Mouse (Mus musculus): Measurements from ENCODE around the gene Cnot2. TPM values are rescaled to one million over a fixed set of nuclear protein-coding genes. Genes with fewer than 3 reads are reported as not detected.
"Not testable (repeated sequence)": the region's sequence is repeated elsewhere in the genome, so short reads cannot be mapped to it uniquely, and the experiment has no call there.

Cnot2 gene
- polyA plus RNA-seq (2015; fragmentation: Nextera tagmentation; extraction: Ambion mirVana): 98.2 and 104 TPM in 2 replicates

DNA sequence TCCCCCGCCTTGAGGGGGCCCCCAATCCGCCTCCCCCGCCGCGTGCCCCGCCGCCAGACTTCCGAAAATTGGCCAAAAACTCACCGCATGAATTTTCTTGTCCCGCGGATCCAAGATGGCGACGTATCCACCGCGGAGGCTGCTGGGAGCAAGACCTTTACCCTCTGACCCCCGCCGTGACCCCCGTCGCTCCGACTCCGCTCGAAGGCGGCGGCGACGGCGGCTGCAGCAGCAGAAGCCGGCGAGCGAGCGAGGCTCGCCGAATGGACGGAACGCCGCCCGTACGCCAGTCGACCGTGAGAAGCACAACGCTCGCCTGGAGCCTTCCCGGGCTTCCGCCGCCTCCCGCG is at the start of gene Cnot2:
Gene Cnot2, minus strand, starts transcription at position 143 of the 350 bp plus-strand sequence.
- Histone ChIP-seq H3K9ac (peak within 1 kb of the TSS; percentile 96), H3K36me3 (peaks cover 9% of the 10 kb centered on the region), H3K4me2 (peak within 1 kb of the TSS; percentile 72), H3K27me3 (no peaks in the 10 kb centered on the region), H3K4me1 (replicated peaks) (peaks cover 30% of the 10 kb centered on the region), H3K9me3 (no peaks in the 10 kb centered on the region), H3K27ac (peak within 1 kb of the TSS; percentile 100), H3K4me3 (peak within 1 kb of the TSS; percentile 92)
- ATAC-seq (ENCODE audit: low FRiP score): peak; percentile 78
- WGBS: under 1% methylated on average over 39 of the region's 47 CpGs

DNA sequence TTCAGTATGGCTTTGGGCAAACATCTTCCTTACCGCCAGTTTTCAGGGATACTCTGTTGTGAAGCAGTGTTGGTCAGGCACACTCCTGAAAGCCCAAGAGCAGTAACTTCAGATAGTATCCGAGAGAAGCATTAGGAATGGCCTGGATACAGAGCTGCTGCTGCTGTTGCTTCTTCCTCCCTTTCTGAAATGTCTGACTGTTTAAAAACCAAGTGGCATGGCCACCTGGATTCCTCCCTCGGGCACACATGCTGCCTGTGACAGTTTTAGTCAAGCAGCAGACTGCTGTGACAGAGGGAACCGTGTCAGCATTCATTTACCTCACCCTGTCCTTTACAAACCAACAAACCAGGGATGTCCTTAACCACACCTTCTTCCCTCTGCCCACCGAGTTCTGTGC is 47.6 kb upstream of the Cnot2 start:
- ATAC-seq (ENCODE audit: low FRiP score): no peak
- Histone ChIP-seq H3K4me3 (no peak overlapping the region), H3K27ac (no peak overlapping the region), H3K9me3 (no peaks in the 10 kb centered on the region), H3K4me1 (replicated peaks) (0 out of 2 replicates have a peak, but pooled peaks cover 3% of the 10 kb centered on the region), H3K27me3 (no peaks in the 10 kb centered on the region), H3K9ac (no peak overlapping the region), H3K4me2 (no peak overlapping the region), H3K36me3 (no peaks in the 10 kb centered on the region)
- WGBS: 86% methylated on average over 5 of the region's 5 CpGs

DNA sequence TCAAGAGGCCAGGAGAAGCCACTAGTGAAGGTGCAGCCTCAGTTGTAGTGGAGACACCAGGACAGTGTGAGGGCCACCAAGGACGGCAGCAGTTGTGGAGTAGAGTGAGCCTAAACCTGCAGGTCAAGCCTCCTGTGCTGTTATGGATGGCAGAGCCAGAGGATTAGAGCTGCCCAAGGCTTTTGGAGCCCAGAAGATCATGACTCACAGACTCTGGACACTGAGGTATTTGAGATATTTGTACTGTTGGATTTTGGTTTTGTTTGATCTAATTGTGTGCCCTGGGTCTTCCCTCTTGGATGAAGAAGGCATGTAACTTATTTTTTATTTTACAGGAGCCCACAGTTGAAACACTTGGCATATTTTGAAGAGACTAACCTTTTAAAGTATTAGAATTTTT is 44.7 kb upstream of the Cnot2 start:
- Histone ChIP-seq H3K36me3 (no peaks in the 10 kb centered on the region), H3K9me3 (no peaks in the 10 kb centered on the region), H3K27me3 (no peaks in the 10 kb centered on the region), H3K4me3 (no peak overlapping the region), H3K27ac (no peak overlapping the region), H3K4me2 (no peak overlapping the region), H3K4me1 (replicated peaks) (no peaks in the 10 kb centered on the region), H3K9ac (no peak overlapping the region)
- WGBS: 81% methylated on average over 1 of the region's 1 CpGs
- no peak for ATAC-seq (ENCODE audit: low FRiP score)

DNA sequence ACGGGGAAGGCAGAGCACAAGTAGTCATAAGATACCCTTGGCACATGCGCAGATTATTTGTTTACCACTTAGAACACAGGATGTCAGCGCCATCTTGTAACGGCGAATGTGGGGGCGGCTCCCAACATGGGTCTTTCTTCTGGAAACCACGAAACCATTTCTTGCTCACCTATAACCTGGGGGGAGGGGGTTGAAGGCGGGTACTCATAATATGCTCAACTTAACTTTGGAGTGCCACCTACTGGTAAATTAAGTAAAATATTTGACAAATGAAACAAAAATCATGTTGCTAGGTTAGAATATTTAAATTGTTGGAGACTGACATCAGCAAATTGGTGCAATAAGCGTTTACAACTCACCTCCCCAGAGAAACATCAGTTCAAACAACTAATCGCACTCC is 31.9 kb upstream of the Cnot2 start:
- ATAC-seq (ENCODE audit: low FRiP score); H3K27ac ChIP-seq; H3K9ac ChIP-seq; H3K9me3 ChIP-seq; H3K4me3 ChIP-seq; H3K27me3 ChIP-seq; H3K36me3 ChIP-seq; H3K4me1 ChIP-seq (replicated peaks); H3K4me2 ChIP-seq: not testable (repeated sequence)
- WGBS: 95% methylated on average over 9 of the region's 10 CpGs

DNA sequence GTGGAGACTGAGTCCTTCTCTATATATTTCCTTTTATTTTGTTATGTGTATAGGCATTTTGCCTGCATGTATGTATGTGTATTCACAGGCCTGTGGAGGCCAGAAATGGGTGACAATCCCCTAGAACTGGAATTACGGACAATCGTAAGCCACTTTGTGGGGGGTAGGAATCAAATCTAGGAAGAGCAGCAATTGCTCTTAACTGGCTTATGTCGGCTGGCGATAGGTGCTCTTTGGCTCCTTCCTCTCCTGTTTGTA is 23.5 kb upstream of the Cnot2 start:
- Histone ChIP-seq H3K4me2 (no peak overlapping the region), H3K27ac (no peak overlapping the region), H3K4me1 (replicated peaks) (no peaks in the 10 kb centered on the region), H3K9ac (no peak overlapping the region), H3K27me3 (no peaks in the 10 kb centered on the region), H3K4me3 (no peak overlapping the region), H3K36me3 (no peaks in the 10 kb centered on the region), H3K9me3 (no peaks in the 10 kb centered on the region)
- WGBS: 97% methylated on average over 4 of the region's 4 CpGs
- ATAC-seq (ENCODE audit: low FRiP score): no peak

DNA sequence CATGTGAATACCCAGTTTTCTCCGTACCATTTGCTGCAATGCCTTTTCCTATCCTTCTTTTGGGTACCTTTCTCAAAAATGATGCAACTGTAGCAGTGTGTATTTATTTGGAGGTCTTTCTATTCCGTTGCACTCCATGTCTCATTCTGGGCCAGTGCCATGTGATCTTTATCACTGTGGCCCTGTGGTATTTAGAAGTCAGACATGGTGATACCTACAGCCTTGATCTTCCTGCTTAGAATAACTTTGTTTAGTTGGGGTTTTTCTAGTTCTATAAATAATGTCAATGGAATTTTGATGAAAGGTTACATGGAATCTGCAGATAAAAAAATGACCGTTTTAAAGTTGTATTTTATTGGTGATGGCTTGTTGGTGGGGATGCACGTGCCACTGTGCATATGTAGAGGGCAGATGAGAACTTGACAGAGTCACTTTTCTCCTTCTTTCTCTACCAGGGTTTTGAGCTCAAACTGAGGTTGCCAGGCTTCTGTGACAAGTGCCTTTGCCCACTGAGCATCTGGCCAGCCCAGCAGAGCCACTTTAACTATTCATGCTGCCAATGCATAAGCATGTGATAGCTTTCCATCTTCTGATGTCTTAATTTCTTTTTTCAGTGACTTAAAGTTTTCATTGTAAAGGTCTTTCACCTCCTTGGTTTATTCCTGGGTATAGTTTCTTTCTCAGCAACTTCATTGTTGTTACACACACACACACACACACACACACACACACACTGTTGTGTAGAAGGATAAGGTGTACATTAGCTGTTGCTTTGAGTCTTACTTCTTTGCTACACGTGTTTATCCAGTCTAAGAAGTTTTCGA is 23.0 kb upstream of the Cnot2 start:
- Histone ChIP-seq H3K9me3 (no peaks in the 10 kb centered on the region), H3K27me3 (no peaks in the 10 kb centered on the region), H3K36me3 (no peaks in the 10 kb centered on the region), H3K9ac (no peak overlapping the region), H3K4me2 (no peak overlapping the region), H3K4me3 (no peak overlapping the region), H3K4me1 (replicated peaks) (no peaks in the 10 kb centered on the region), H3K27ac (no peak overlapping the region)
- ATAC-seq (ENCODE audit: low FRiP score): no peak
- 93% methylated on average over 6 of the region's 6 CpGs for WGBS

DNA sequence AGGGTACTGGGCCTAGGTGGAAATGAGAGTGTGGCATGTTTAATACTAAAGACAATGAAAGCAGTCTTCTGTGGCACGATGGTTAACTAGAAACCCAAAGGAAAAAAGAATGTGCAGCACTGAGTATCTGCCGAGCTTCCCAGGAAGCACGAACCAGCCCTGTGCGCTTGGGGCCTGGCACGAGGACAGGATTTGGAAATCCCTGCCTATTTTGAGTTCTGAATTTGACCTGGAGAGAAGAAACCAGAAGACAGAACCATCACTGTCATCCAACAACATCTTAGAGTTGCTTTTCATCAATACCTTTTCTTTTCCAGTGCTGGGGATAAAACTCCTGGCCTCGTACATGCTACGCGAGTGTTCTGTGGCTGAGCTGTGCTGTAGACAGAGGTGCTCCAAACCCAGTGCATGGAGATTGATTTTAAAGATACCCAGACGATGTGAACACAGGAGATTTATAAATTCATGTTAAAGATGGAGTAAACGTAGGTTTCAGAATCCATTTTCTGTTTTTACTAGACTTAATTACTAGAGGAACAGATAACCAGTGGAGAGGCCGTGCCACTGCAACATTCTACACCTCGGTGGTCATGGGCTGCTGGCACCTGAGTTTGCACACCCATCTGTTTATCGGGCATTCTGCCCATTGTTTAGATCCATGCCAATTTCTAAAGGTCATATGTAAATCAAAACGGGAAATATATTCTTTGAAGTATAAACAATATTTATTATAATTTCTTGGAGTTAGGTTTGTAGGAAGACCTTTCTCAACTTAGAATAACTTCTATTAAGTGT is 17.9 kb upstream of the Cnot2 start:
- ATAC-seq (ENCODE audit: low FRiP score): no peak
- WGBS: 91% methylated on average over 14 of the region's 14 CpGs
- Histone ChIP-seq H3K27ac (no peak overlapping the region), H3K27me3 (no peaks in the 10 kb centered on the region), H3K4me3 (no peak overlapping the region), H3K4me1 (replicated peaks) (no peaks in the 10 kb centered on the region), H3K36me3 (no peaks in the 10 kb centered on the region), H3K9me3 (no peaks in the 10 kb centered on the region), H3K9ac (no peak overlapping the region), H3K4me2 (no peak overlapping the region)

DNA sequence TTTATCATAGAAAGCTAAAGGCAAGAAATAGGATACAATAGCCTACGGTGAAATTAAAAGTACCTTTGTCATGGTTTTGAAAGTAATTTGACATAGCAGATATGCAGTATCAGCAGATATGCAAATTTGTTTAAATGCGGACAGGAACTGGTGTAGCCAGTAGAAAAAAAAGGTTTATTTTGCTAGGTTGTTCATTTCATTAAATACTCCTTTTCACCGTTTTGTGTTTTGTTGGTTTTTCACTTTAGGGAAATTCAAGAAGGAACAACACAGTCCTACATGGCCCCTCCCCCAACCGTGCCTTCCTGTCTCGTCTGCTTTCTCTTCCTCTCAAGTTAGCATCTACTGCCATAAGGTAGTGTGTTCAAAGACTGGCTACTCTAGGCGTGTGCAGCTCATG is 1.4 kb upstream of the Cnot2 start:
- 28% methylated on average over 6 of the region's 6 CpGs for WGBS
- peak overlapping the region; percentile 92 for H3K4me3 ChIP-seq

DNA sequence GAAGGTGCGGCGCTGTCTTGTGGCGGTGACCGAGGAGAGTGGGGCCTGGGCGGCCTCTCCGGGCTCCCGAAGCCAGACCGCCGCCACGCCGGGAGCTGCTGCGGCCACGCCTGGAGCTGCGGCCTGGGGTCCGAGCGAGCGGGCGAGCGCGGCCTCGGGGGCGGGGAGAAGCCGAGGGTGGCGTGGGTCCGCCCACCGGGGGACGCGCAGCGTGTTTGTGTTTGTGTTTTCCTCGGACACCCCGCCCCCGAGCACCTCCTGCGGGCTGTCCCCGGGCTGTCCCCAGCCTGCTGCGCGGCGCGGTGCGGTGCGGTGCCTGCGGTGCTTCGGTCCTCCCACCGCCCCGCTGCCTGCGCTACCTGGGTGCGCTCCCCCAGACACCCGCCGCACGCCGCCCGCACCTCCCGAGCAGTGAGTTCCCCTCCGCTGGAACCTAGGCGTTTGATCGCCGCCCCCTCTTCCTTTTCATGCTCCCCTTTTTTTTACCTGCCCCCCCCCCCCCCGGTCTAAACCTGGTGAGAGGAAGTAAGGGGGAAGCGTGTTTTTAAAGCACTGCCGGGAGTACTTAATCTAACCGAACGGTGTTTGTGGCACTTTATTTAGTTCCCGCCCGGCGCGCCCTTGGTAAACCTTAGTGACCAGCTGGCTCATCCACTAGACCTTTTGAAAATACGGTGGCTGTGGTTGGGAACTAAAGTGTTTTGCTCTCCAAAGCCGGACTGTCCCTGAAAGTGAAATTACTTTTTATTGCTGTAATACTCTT is 589 bp upstream of the Cnot2 start:
- Histone ChIP-seq H3K4me1 (replicated peaks) (peaks cover 26% of the 10 kb centered on the region), H3K4me3 (peak overlapping the region; percentile 92), H3K36me3 (peaks cover 14% of the 10 kb centered on the region), H3K27ac (peak overlapping the region; percentile 100), H3K9ac (peak overlapping the region; percentile 96), H3K27me3 (no peaks in the 10 kb centered on the region), H3K9me3 (no peaks in the 10 kb centered on the region), H3K4me2 (peak overlapping the region; percentile 72)
- 1% methylated on average over 67 of the region's 67 CpGs for WGBS
- ATAC-seq (ENCODE audit: low FRiP score): peak; percentile 84

More for the DNA sequence above, 1.4 kb upstream of the Cnot2 start:
- Histone ChIP-seq H3K9ac (0 out of 2 replicates have a peak overlapping the region, but pooled peaks have one; percentile 19), H3K36me3 (peaks cover 18% of the 10 kb centered on the region), H3K4me2 (peak overlapping the region; percentile 72), H3K9me3 (no peaks in the 10 kb centered on the region), H3K4me1 (replicated peaks) (peaks cover 24% of the 10 kb centered on the region), H3K27ac (no peak overlapping the region), H3K27me3 (no peaks in the 10 kb centered on the region)
- no peak for ATAC-seq (ENCODE audit: low FRiP score)

DNA sequence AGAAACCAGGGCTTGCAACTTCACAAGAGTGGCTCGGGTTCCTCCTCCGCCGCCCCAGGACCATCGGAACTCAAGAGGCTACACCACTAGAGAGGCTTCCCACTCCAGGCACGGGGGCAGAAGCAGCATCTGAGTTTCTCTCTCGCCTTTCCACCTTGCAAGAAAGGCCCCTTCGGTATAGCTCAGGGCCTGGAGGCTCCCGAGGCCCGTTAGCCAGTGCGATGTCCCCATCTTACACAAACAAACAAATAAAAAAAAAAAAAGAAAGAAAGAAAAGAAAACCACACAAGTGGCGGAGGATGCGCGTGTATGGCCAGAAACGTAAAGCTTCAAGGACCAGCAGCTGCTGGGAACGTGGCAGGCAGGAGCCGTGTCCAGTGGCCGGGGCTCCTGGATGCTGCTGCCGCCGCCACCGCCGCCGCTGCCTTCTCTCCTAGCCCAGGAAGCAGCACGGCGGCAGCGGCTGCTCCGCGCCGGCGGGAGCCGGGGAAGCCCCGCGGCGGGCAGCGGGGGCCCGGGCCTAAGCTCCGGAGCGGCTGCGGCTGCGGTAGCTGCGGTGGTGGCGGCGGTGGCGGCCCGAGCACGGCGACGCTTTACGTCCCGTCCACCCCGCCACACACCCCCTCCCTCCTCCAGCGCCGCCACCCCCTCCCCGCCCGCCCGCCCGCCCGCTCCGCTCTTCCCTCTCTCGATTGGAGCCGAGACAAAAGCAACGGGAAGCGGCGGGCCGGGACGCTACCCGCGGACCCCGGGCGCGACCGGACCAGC is 536 bp downstream of the Cnot2 start:
- Histone ChIP-seq H3K36me3 (peaks cover 8% of the 10 kb centered on the region; the same call in 1 of the 2 replicates), H3K9ac (peak overlapping the region; percentile 96), H3K4me2 (peak overlapping the region; percentile 72), H3K4me1 (replicated peaks) (peaks cover 31% of the 10 kb centered on the region), H3K27ac (peak overlapping the region; percentile 100), H3K9me3 (no peaks in the 10 kb centered on the region), H3K27me3 (no peaks in the 10 kb centered on the region), H3K4me3 (peak overlapping the region; percentile 92)
- ATAC-seq (ENCODE audit: low FRiP score): peak; percentile 84
- WGBS: under 1% methylated on average over 29 of the region's 71 CpGs

DNA sequence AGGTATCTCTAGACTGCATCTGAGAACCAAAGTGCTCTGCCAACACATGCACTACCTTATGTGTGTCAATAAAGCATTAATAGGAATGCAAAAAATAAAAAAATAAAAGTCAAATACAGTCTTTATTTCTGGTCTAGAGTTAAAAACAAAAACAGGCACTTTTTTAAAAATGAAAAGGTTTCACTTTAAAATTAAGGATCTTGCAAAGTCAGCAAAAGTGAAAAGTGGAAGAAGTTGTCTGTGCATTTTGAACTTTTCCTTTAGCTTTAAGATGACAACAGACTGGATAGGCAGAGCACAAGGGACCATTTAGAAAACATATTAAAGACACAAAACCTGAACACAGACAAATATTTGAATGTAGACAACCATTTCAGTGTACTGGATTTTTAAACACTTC is 1.8 kb downstream of the Cnot2 start:
- Histone ChIP-seq H3K9ac (no peak overlapping the region), H3K4me3 (peak overlapping the region; percentile 92), H3K9me3 (no peaks in the 10 kb centered on the region), H3K27ac (no peak overlapping the region), H3K27me3 (no peaks in the 10 kb centered on the region), H3K4me2 (peak overlapping the region; percentile 72), H3K4me1 (replicated peaks) (peaks cover 32% of the 10 kb centered on the region), H3K36me3 (peaks cover 4% of the 10 kb centered on the region; the same call in 1 of the 2 replicates)
- ATAC-seq (ENCODE audit: low FRiP score): no peak

DNA sequence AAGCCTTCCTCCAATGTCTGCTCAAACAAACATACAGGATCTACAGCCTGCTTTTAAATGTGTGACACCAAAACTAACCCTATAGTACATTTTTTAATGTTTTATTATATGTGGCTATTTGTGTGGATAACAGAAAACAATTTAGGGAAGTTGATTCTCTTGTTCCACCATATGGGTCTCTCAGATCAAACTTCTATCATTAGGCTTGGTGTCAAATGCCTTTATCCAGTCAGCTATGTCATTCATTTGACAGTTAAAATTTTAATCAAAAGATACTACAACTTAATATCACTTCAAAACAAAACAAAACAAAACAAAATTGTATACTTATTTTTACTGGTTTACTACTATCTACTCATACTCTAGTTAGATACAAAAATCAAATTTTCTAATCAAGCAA is 2.9 kb downstream of the Cnot2 start:
- Histone ChIP-seq H3K27me3 (no peaks in the 10 kb centered on the region), H3K9ac (no peak overlapping the region), H3K4me3 (no peak overlapping the region), H3K9me3 (no peaks in the 10 kb centered on the region), H3K4me1 (replicated peaks) (peaks cover 34% of the 10 kb centered on the region), H3K27ac (no peak overlapping the region), H3K4me2 (no peak overlapping the region), H3K36me3 (no peaks in the 10 kb centered on the region)
- ATAC-seq (ENCODE audit: low FRiP score): no peak
